19 mouse cellular contexts compared by ENCODE assay signal in genomic region chr1:153659666-153660065, GRCm38 (mm10). TPM values are rescaled to one million over a fixed set of nuclear protein-coding genes. Genes with fewer than 3 reads are reported as not detected.
DNase-seq lines count a peak whose midpoint lies in the region; ATAC-seq and TF ChIP-seq lines count a peak whose summit lies in the region.
"Had no signal": no experiment of that assay in that cellular context is flagged by ENCODE, and none has a peak within 500 bp of the region (broad histone marks: within the 10 kb centered on the region; RNA-seq: fewer than 3 reads in every experiment).

No protein-coding gene starts in this region.

- peaks cover 55% of the 10 kb centered on the region for H3K27me3 ChIP-seq in forebrain, embryonic 10.5 days (ENCODE audit: poor library complexity, severe bottlenecking)
- H3K27me3 ChIP-seq in forebrain, embryonic 16.5 days (replicated peaks; ENCODE audit: control insufficient read depth, insufficient read depth, low read length) = no peaks in the 10 kb centered on the region
- H3K27me3 ChIP-seq in hindbrain, embryonic 13.5 days = 0 out of 2 replicates have a peak, but pooled peaks cover 6% of the 10 kb centered on the region
- no peaks in the 10 kb centered on the region for H3K27me3 ChIP-seq in midbrain, embryonic 12.5 days
- no peaks in the 10 kb centered on the region for H3K27me3 ChIP-seq in neural tube, embryonic 14.5 days (ENCODE audit: control insufficient read depth, insufficient read depth, low read length)

- ATAC-seq in forebrain, embryonic 16.5 days = no peak
- no peak for ATAC-seq in hindbrain, embryonic 13.5 days (ENCODE audit: low FRiP score)
- ATAC-seq in midbrain, embryonic 12.5 days (ENCODE audit: low FRiP score, low read depth) = no peak
- no peak for ATAC-seq in neural tube, embryonic 14.5 days (ENCODE audit: low read depth)
- ATAC-seq: inflammation-experienced regulatory T-cells, adult 6 months; liver, embryonic 12.5 days had no signal

- no peak overlapping the region for H3K4me2 ChIP-seq in forebrain, embryonic 16.5 days (ENCODE audit: low read length)
- H3K4me2 ChIP-seq in hindbrain, embryonic 13.5 days = peak overlapping the region; percentile 29
- peak overlapping the region; percentile 29 for H3K4me2 ChIP-seq in midbrain, embryonic 12.5 days (replicated peaks)
- peak overlapping the region; percentile 28 for H3K4me2 ChIP-seq in neural tube, embryonic 14.5 days (ENCODE audit: low read depth, low read length)
- H3K4me2 ChIP-seq: liver, embryonic 12.5 days; lung, embryonic 15.5 days had no signal

- no peaks in the 10 kb centered on the region for H3K9me3 ChIP-seq in forebrain, embryonic 10.5 days
- H3K9me3 ChIP-seq in forebrain, embryonic 16.5 days (ENCODE audit: control insufficient read depth, low read length) = no peaks in the 10 kb centered on the region
- no peaks in the 10 kb centered on the region for H3K9me3 ChIP-seq in hindbrain, embryonic 13.5 days
- H3K9me3 ChIP-seq in midbrain, embryonic 12.5 days = no peaks in the 10 kb centered on the region
- H3K9me3 ChIP-seq in neural tube, embryonic 14.5 days (ENCODE audit: control insufficient read depth, low read length) = no peaks in the 10 kb centered on the region
- H3K9me3 ChIP-seq: heart, embryonic 10.5 days; liver, embryonic 12.5 days; lung, embryonic 15.5 days had no signal

- intact Hi-C loops in left cerebral cortex, adult 2 months (cut with DNase I) = loop anchor here (5.0 kb wide), 1 partner anchor 102 kb away; no protein-coding TSS in a partner anchor

- H3K9ac ChIP-seq in forebrain, embryonic 16.5 days (replicated peaks; ENCODE audit: low read depth, low read length) = no peak overlapping the region; the same call in 1 of the 2 replicates
- H3K9ac ChIP-seq in hindbrain, embryonic 13.5 days = 0 out of 2 replicates have a peak overlapping the region, but pooled peaks have one; percentile 26
- H3K9ac ChIP-seq in midbrain, embryonic 12.5 days (replicated peaks) = no peak overlapping the region; the same call in 1 of the 2 replicates
- H3K9ac ChIP-seq in neural tube, embryonic 14.5 days (replicated peaks; ENCODE audit: low read depth, low read length) = no peak overlapping the region
- H3K9ac ChIP-seq: liver, embryonic 12.5 days; lung, embryonic 15.5 days had no signal

- H3K27ac ChIP-seq in forebrain, embryonic 10.5 days = peak overlapping the region; percentile 40; the same call in 1 of the 2 replicates
- no peak overlapping the region for H3K27ac ChIP-seq in forebrain, embryonic 16.5 days (ENCODE audit: low read length)
- peak overlapping the region; percentile 92 for H3K27ac ChIP-seq in hindbrain, embryonic 13.5 days
- H3K27ac ChIP-seq in midbrain, embryonic 12.5 days (replicated peaks) = peak overlapping the region; percentile 91
- H3K27ac ChIP-seq in neural tube, embryonic 14.5 days (ENCODE audit: low read depth, low read length) = peak overlapping the region; percentile 91
- no peak overlapping the region for H3K27ac ChIP-seq in left cerebral cortex, adult 2 months
- H3K27ac ChIP-seq: heart, embryonic 10.5 days; liver, embryonic 12.5 days; lung, embryonic 15.5 days had no signal

- no peaks in the 10 kb centered on the region for H3K36me3 ChIP-seq in forebrain, embryonic 10.5 days (replicated peaks)
- no peaks in the 10 kb centered on the region for H3K36me3 ChIP-seq in forebrain, embryonic 16.5 days (ENCODE audit: control insufficient read depth, insufficient read depth)
- no peaks in the 10 kb centered on the region for H3K36me3 ChIP-seq in hindbrain, embryonic 13.5 days
- no peaks in the 10 kb centered on the region for H3K36me3 ChIP-seq in midbrain, embryonic 12.5 days
- no peaks in the 10 kb centered on the region for H3K36me3 ChIP-seq in neural tube, embryonic 14.5 days (ENCODE audit: control insufficient read depth, insufficient read depth, low read length)
- H3K36me3 ChIP-seq: heart, embryonic 10.5 days; liver, embryonic 12.5 days; lung, embryonic 15.5 days had no signal

- 26% methylated on average over 9 of the region's 9 CpGs for WGBS in forebrain, embryonic 10.5 days
- WGBS in forebrain, embryonic 16.5 days = 9% methylated on average over 9 of the region's 9 CpGs
- WGBS in hindbrain, embryonic 13.5 days = 15% methylated on average over 9 of the region's 9 CpGs
- WGBS in midbrain, embryonic 12.5 days = 20% methylated on average over 9 of the region's 9 CpGs
- WGBS in neural tube, embryonic 14.5 days = 16% methylated on average over 9 of the region's 9 CpGs

- H3K4me3 ChIP-seq in forebrain, embryonic 10.5 days = no peak overlapping the region
- H3K4me3 ChIP-seq in forebrain, embryonic 16.5 days (replicated peaks; ENCODE audit: low read length) = no peak overlapping the region
- H3K4me3 ChIP-seq in hindbrain, embryonic 13.5 days = no peak overlapping the region
- H3K4me3 ChIP-seq in midbrain, embryonic 12.5 days = no peak overlapping the region
- no peak overlapping the region for H3K4me3 ChIP-seq in neural tube, embryonic 14.5 days (ENCODE audit: low read depth, low read length)
- H3K4me3 ChIP-seq in left cerebral cortex, adult 2 months = no peak overlapping the region
- H3K4me3 ChIP-seq: heart, embryonic 10.5 days; liver, embryonic 12.5 days; lung, embryonic 15.5 days had no signal

- DNase-seq in forebrain, embryonic 10.5 days (ENCODE audit: extremely low spot score, low spot score) = no peak
- no peak for DNase-seq in spleen, adult 12 weeks (ENCODE audit: low spot score)
- no peak for DNase-seq in left cerebral cortex, adult 2 months (ENCODE audit: extremely low spot score in 1 of 2, low spot score in 2 of 2)
- DNase-seq in kidney, adult 8-10 months = no peak
- DNase-seq: cerebellum, postnatal 10 days; gastrocnemius, postnatal 36 days; heart, postnatal 10 days; right cerebral cortex, postnatal 25 days; thymus, postnatal 36 days had no signal

- H3K4me1 ChIP-seq in forebrain, embryonic 10.5 days = peaks cover 74% of the 10 kb centered on the region
- H3K4me1 ChIP-seq in forebrain, embryonic 16.5 days (replicated peaks; ENCODE audit: control insufficient read depth, insufficient read depth, low read length) = peaks cover 37% of the 10 kb centered on the region
- H3K4me1 ChIP-seq in hindbrain, embryonic 13.5 days (replicated peaks) = peaks cover 75% of the 10 kb centered on the region
- H3K4me1 ChIP-seq in midbrain, embryonic 12.5 days = peaks cover 65% of the 10 kb centered on the region
- peaks cover 48% of the 10 kb centered on the region for H3K4me1 ChIP-seq in neural tube, embryonic 14.5 days (ENCODE audit: control insufficient read depth, insufficient read depth, low read length)
- H3K4me1 ChIP-seq: liver, embryonic 12.5 days had no signal

- TF ChIP-seq CTCF in left cerebral cortex, adult 2 months (IDR thresholded peaks at IDR 0.05) = no peak

RNA-seq across cellular contexts. Expression of gene Rgs8, which starts 6.8 kb away (rescaled TPM):
- 9.1 and 9.6 TPM in 2 replicates for polyA plus RNA-seq in forebrain, embryonic 10.5 days (2016; fragmentation: Nextera tagmentation; extraction: Ambion mirVana)
- polyA plus RNA-seq in forebrain, embryonic 16.5 days (2015; fragmentation: Nextera tagmentation; extraction: Ambion mirVana) = 16.1 and 22.4 TPM in 2 replicates
- polyA plus RNA-seq in hindbrain, embryonic 13.5 days (2015; fragmentation: Nextera tagmentation; extraction: Ambion mirVana) = 24.4 and 26.4 TPM in 2 replicates
- polyA plus RNA-seq in midbrain, embryonic 12.5 days (2016; fragmentation: Nextera tagmentation; extraction: Ambion mirVana) = 24.5 and 26.4 TPM in 2 replicates
- polyA plus RNA-seq in neural tube, embryonic 14.5 days (2014; fragmentation: Nextera tagmentation; extraction: Ambion mirVana) = 12.1 and 15.3 TPM in 2 replicates
- 10 to 100 TPM; 61.1 to 63.2 TPM for total RNA-seq in left cerebral cortex, adult 2 months (2021)
- total RNA-seq: adrenal gland, adult 18-20 months; heart, postnatal 10 days; MEL had no signal

Comparison
In these comparisons a context has a peak if more than half of its experiments do, and no peak if none do; other contexts are left out.
1. H3K27ac ChIP-seq: peak in forebrain, embryonic 10.5 days (single experiment), hindbrain, embryonic 13.5 days (single experiment), midbrain, embryonic 12.5 days (single experiment) and neural tube, embryonic 14.5 days (single experiment); none in forebrain, embryonic 16.5 days (single experiment) and left cerebral cortex, adult 2 months (single experiment).